ENCODE assay signal across 9 mouse cellular contexts in the genomic region with DNA sequence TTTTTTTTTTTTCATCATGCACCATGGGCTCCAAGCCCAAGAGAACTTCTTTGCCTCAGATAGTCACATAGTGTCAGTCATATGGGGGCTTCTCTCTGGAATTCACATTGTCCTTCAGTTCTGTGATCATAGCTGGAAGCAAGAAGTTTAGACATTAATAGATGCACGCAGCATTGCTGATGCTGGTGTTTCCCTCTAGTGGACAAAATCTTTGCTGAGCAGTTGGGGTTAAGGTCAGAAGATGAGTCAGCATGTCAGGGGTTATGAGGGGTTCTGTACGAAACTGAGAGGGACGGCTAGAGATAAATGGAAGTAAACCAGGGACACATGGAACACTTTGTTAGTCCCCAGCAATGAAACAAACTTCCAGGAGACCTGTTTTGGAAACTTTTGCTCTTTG.
DNase-seq lines count a peak whose midpoint lies in the region; ATAC-seq and TF ChIP-seq lines count a peak whose summit lies in the region.
"Had no signal": no experiment of that assay in that cellular context is flagged by ENCODE, and none has a peak within 500 bp of the region (broad histone marks: within the 10 kb centered on the region; RNA-seq: fewer than 3 reads in every experiment).

No protein-coding gene starts in this region.

- ATAC-seq in heart, postnatal 0 days (ENCODE audit: insufficient read depth, low read depth): peak; percentile 69; the same call in 1 of the 2 replicates
- no peak for ATAC-seq in heart, embryonic 11.5 days (replicated peaks; ENCODE audit: insufficient number of reproducible peaks, low FRiP score, low TSS enrichment)
- no peak for ATAC-seq in kidney, embryonic 15.5 days (replicated peaks; ENCODE audit: low FRiP score)

- H3K27ac ChIP-seq in heart, postnatal 0 days (ENCODE audit: low read depth): no peak overlapping the region
- H3K27ac ChIP-seq in heart, embryonic 11.5 days (ENCODE audit: low read depth, low read length): no peak overlapping the region
- no peak overlapping the region for H3K27ac ChIP-seq in ES-E14 (ENCODE audit: insufficient read depth, low read depth, low read length, poor library complexity, severe bottlenecking)
- no peak overlapping the region for H3K27ac ChIP-seq in kidney, embryonic 15.5 days
- H3K27ac ChIP-seq: hindbrain, embryonic 14.5 days had no signal

- H3K9ac ChIP-seq in heart, postnatal 0 days (replicated peaks; ENCODE audit: low read depth, low read length): no peak overlapping the region
- H3K9ac ChIP-seq in heart, embryonic 11.5 days (ENCODE audit: low read depth, low read length): no peak overlapping the region
- H3K9ac ChIP-seq in ES-E14 (ENCODE audit: insufficient read depth, low read depth, low read length, poor library complexity, severe bottlenecking): no peak overlapping the region
- no peak overlapping the region for H3K9ac ChIP-seq in kidney, embryonic 15.5 days
- H3K9ac ChIP-seq: hindbrain, embryonic 14.5 days had no signal

- in situ Hi-C loops in ES-E14 (cut with MboI; ENCODE audit: low sequenced_read_pairs in 2 of 2, unreplicated experiment in 2 of 2): no loop called here

- TF ChIP-seq EP300 in heart, postnatal 0 days (IDR thresholded peaks at IDR 0.05; ENCODE audit: low read depth): no peak

- no peak overlapping the region for H3K4me2 ChIP-seq in heart, postnatal 0 days (ENCODE audit: low read depth, low read length)
- no peak overlapping the region for H3K4me2 ChIP-seq in heart, embryonic 11.5 days
- no peak overlapping the region for H3K4me2 ChIP-seq in kidney, embryonic 15.5 days
- H3K4me2 ChIP-seq: hindbrain, embryonic 14.5 days had no signal

- TF ChIP-seq CTCF in heart, postnatal 0 days (IDR thresholded peaks at IDR 0.05; ENCODE audit: low read depth): peak; percentile 81

- H3K36me3 ChIP-seq in heart, postnatal 0 days (replicated peaks; ENCODE audit: control insufficient read depth, insufficient read depth, low read length): no peaks in the 10 kb centered on the region
- H3K36me3 ChIP-seq in heart, embryonic 11.5 days (ENCODE audit: control insufficient read depth, insufficient read depth, low read length): no peaks in the 10 kb centered on the region
- H3K36me3 ChIP-seq in ES-E14 (ENCODE audit: control insufficient read depth, insufficient read depth, low read length, poor library complexity, severe bottlenecking): no peaks in the 10 kb centered on the region
- no peaks in the 10 kb centered on the region for H3K36me3 ChIP-seq in kidney, embryonic 15.5 days

- H3K27me3 ChIP-seq in heart, postnatal 0 days (ENCODE audit: control insufficient read depth, insufficient read depth, low read length): no peaks in the 10 kb centered on the region
- no peaks in the 10 kb centered on the region for H3K27me3 ChIP-seq in heart, embryonic 11.5 days (ENCODE audit: control insufficient read depth, insufficient read depth, low read length)
- H3K27me3 ChIP-seq in kidney, embryonic 15.5 days: no peaks in the 10 kb centered on the region

- peaks cover 20% of the 10 kb centered on the region for H3K4me1 ChIP-seq in heart, postnatal 0 days (ENCODE audit: control insufficient read depth, insufficient read depth)
- H3K4me1 ChIP-seq in heart, embryonic 11.5 days (ENCODE audit: control insufficient read depth, insufficient read depth, low read length): peaks cover 24% of the 10 kb centered on the region
- peaks cover 4 to 6% of the 10 kb centered on the region in 2 experiments; a peak in 3 of 4 replicates for H3K4me1 ChIP-seq in ES-E14 (ENCODE audit: control insufficient read depth in 2 of 2, insufficient read depth in 2 of 2, low read length in 2 of 2, poor library complexity in 1 of 2)
- H3K4me1 ChIP-seq in kidney, embryonic 15.5 days: peaks cover 20% of the 10 kb centered on the region

- H3K4me3 ChIP-seq in heart, postnatal 0 days (ENCODE audit: low read depth, low read length): no peak overlapping the region
- H3K4me3 ChIP-seq in heart, embryonic 11.5 days (ENCODE audit: low read depth, low read length): no peak overlapping the region
- no peak overlapping the region for H3K4me3 ChIP-seq in ES-E14 (ENCODE audit: insufficient read depth in 1 of 2, low read depth in 1 of 2, low read length in 2 of 2, poor library complexity in 1 of 2, severe bottlenecking in 1 of 2)
- H3K4me3 ChIP-seq in kidney, embryonic 15.5 days (replicated peaks): no peak overlapping the region

- peak; percentile 73 for DNase-seq in heart, postnatal 0 days (ENCODE audit: low spot score)
- DNase-seq in 3T3-L1 (ENCODE audit: low read depth, low spot score) (peak; percentile 43), ES-E14 (ENCODE audit: low read depth, low spot score) (no peak)
- DNase-seq in heart, postnatal 4 days: peak; percentile 23
- DNase-seq in layer of hippocampus, postnatal 25 days (ENCODE audit: extremely low spot score in 1 of 2, low spot score in 1 of 2): no peak
- DNase-seq: cerebellum, postnatal 36 days had no signal

- no peaks in the 10 kb centered on the region for H3K9me3 ChIP-seq in heart, postnatal 0 days (replicated peaks; ENCODE audit: control insufficient read depth, low read length)
- no peaks in the 10 kb centered on the region for H3K9me3 ChIP-seq in heart, embryonic 11.5 days (replicated peaks; ENCODE audit: control insufficient read depth, low read length)
- H3K9me3 ChIP-seq in ES-E14 (ENCODE audit: control insufficient read depth, insufficient read depth, low read depth, low read length): no peaks in the 10 kb centered on the region
- no peaks in the 10 kb centered on the region for H3K9me3 ChIP-seq in kidney, embryonic 15.5 days (replicated peaks)

- WGBS in heart, postnatal 0 days: 7% methylated on average over 3 of the region's 3 CpGs
- WGBS in heart, embryonic 11.5 days (ENCODE audit: insufficient replicate concordance): 14% methylated on average over 3 of the region's 3 CpGs
- 42% methylated on average over 3 of the region's 3 CpGs for WGBS in kidney, embryonic 15.5 days

TF ChIP-seq in ES-E14, 5 proteins besides CTCF, POLR2A, EP300 and RAD21:
- TF ChIP-seq MAFK (IDR thresholded peaks at IDR 0.05; ENCODE audit: insufficient read depth, low read depth, low read length): peak; percentile 96
- TF ChIP-seq CHD2 (IDR thresholded peaks at IDR 0.05; ENCODE audit: low read depth, low read length): no peak
- TF ChIP-seq ZC3H11A (IDR thresholded peaks at IDR 0.05; ENCODE audit: borderline replicate concordance, low read depth, low read length): no peak

Comparison
In these comparisons a context has a peak if more than half of its experiments do, and no peak if none do; other contexts are left out.
1. DNase-seq: peak in heart, postnatal 0 days (single experiment), 3T3-L1 (single experiment) and heart, postnatal 4 days (single experiment); none in ES-E14 (single experiment) and layer of hippocampus, postnatal 25 days (0 of 2).